Mouse (Mus musculus) ES-E14 (cell line): ENCODE data around the gene 1190005I06Rik.

Experiments
- CHD2 ChIP-seq: IDR thresholded peaks from 2 replicates; pipeline ENCODE4 v1.6.1; 2014; ENCODE audit warnings: mild to moderate bottlenecking, low read depth, low read length, inconsistent platforms
- MAFK ChIP-seq: IDR thresholded peaks from 2 replicates; pipeline ENCODE4 v1.6.1; 2014; ENCODE audit warnings: mild to moderate bottlenecking, low read depth, low read length, inconsistent platforms; ENCODE audit not compliant: insufficient read depth
- ZC3H11A ChIP-seq: IDR thresholded peaks from 2 replicates; pipeline ENCODE4 v1.6.1; 2012; ENCODE audit warnings: low read depth, mild to moderate bottlenecking, inconsistent platforms, low read length, borderline replicate concordance
- ZNF384 ChIP-seq: IDR thresholded peaks from 2 replicates; pipeline ENCODE4 v1.6.1; 2012; ENCODE audit warnings: low read depth, low read length, inconsistent platforms

DNA sequence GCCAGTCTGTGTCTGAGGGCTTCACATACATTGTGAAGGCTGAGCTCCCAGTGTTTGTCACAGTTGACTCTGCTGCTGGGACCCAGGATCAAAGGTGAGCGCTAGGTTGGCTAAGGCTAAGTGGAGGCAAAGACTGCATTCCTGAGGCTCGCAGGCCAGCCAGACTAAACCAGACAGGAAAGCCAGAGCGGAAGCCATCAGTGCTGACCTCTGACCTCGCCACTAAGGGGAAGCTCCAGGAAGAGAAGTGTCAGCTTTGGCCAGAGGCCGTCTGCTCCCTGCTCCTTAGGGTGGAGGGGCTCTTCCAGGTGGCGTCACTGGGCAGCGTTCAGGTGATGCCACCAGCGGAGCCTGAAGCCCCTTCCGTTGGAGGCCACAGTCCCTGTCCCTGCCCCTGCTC, 71.6 kb downstream of the 1190005I06Rik start:
- TF ChIP-seq CHD2 (no peak), ZC3H11A (no peak), MAFK (no peak), ZNF384 (no peak)
